Mouse (Mus musculus) liver, embryonic 11.5 days (tissue): ENCODE data around the gene Slc12a9. TPM values are rescaled to one million over a fixed set of nuclear protein-coding genes. Genes with fewer than 3 reads are reported as not detected.
"Not testable (repeated sequence)": the region's sequence is repeated elsewhere in the genome, so short reads cannot be mapped to it uniquely, and the experiment has no call there.

Experiments
- ATAC-seq: fragments of 200-750 bp; cut with Nextera tagmentation; replicated peaks from 2 replicates; pipeline ENCODE4 v1.8.0; 2017; ENCODE audit warnings: moderate number of reproducible peaks, mild to moderate bottlenecking, moderate TSS enrichment, moderate library complexity; ENCODE audit not compliant: low FRiP score
- DNase-seq: peaks from one replicate; pipeline ENCODE4 v3.0.0-alpha.2; 2017; ENCODE audit warnings: low spot score
- H3K27ac ChIP-seq: fragments of 300-500 bp; sonication (generic); 2 replicates; pipeline ENCODE4 v1.5.1; 2014; ENCODE audit warnings: mild to moderate bottlenecking, low read depth, low read length, control low read depth
- H3K27me3 ChIP-seq: fragments of 300-500 bp; sonication (generic); replicated peaks from 2 replicates; pipeline ENCODE4 v1.6.1; 2014; ENCODE audit warnings: low read length, mixed read lengths; ENCODE audit not compliant: control insufficient read depth, insufficient read depth
- H3K36me3 ChIP-seq: fragments of 300-500 bp; sonication (generic); 2 replicates; pipeline ENCODE4 v1.6.1; 2014; ENCODE audit warnings: mild to moderate bottlenecking, low read length, moderate library complexity, mixed read lengths; ENCODE audit not compliant: control insufficient read depth, insufficient read depth
- H3K4me1 ChIP-seq: fragments of 300-500 bp; sonication (generic); replicated peaks from 2 replicates; pipeline ENCODE4 v1.6.1; 2014; ENCODE audit warnings: low read length, mixed read lengths; ENCODE audit not compliant: control insufficient read depth, insufficient read depth
- H3K4me2 ChIP-seq: fragments of 300-500 bp; sonication (generic); 2 replicates; pipeline ENCODE4 v1.6.1; 2014; ENCODE audit warnings: mild to moderate bottlenecking, control low read depth, moderate library complexity
- H3K4me3 ChIP-seq: fragments of 300-500 bp; sonication (generic); 2 replicates; pipeline ENCODE4 v1.5.1; 2014; ENCODE audit warnings: low read depth, low read length, control low read depth
- H3K9ac ChIP-seq: fragments of 300-500 bp; sonication (generic); 2 replicates; pipeline ENCODE4 v1.6.1; 2014; ENCODE audit warnings: low read depth, low read length, control low read depth
- H3K9me3 ChIP-seq: fragments of 300-500 bp; sonication (generic); 2 replicates; pipeline ENCODE4 v1.6.1; 2016; ENCODE audit warnings: low read length, inconsistent platforms, mixed read lengths; ENCODE audit not compliant: control insufficient read depth
- WGBS: fragments of 180-500 bp; shearing (Covaris S2); extraction: QIAGEN DNeasy Blood & Tissue Kit; methylation state at CpG from one replicate; pipeline ENCODE4 v1.1.7; 2014; 5-methylcytosine and 5-hydroxymethylcytosine counted together
- microRNA-seq: library from miRNA; unstranded; fragments of <30 nt; microRNA quantifications from one replicate; pipeline ENCODE4, GENCODE M21; 2017; ENCODE audit warnings: borderline number of aligned reads
- polyA plus RNA-seq: library from polyadenylated mRNA; unstranded; fragments of >200 nt; fragmentation: Nextera tagmentation; extraction: Ambion mirVana; gene quantifications from 2 replicates; pipeline ENCODE4 v1.2.1, GENCODE M21; 2014

Gene Slc12a9
- polyA plus RNA-seq, 1 experiment from 2014 or later: 6.4 TPM

- Histone ChIP-seq H3K9ac (no peak overlapping the region), H3K36me3 (no peaks in the 10 kb centered on the region), H3K27me3 (peaks cover 31% of the 10 kb centered on the region), H3K27ac (no peak overlapping the region), H3K4me3 (no peak overlapping the region), H3K4me1 (peaks cover 26% of the 10 kb centered on the region), H3K4me2 (no peak overlapping the region), H3K9me3 (no peaks in the 10 kb centered on the region)
- ATAC-seq (no peak), DNase-seq (no peak)
- 42% methylated on average over 7 of the region's 7 CpGs for WGBS
Measured at GRCm38 (mm10) chr5:137285986-137286385, 47.4 kb downstream of the Slc12a9 start.

GRCm38 (mm10) chr5:137285045-137285444, 48.4 kb downstream of the Slc12a9 start:
- DNase-seq (no peak), ATAC-seq (no peak)
- Histone ChIP-seq H3K4me2 (no peak overlapping the region), H3K9me3 (no peaks in the 10 kb centered on the region), H3K4me1 (peaks cover 16% of the 10 kb centered on the region), H3K4me3 (no peak overlapping the region), H3K27me3 (peaks cover 25% of the 10 kb centered on the region), H3K36me3 (no peaks in the 10 kb centered on the region), H3K27ac (no peak overlapping the region), H3K9ac (no peak overlapping the region)
- WGBS: 54% methylated on average over 5 of the region's 5 CpGs

- 73% methylated on average over 5 of the region's 6 CpGs for WGBS
- H3K4me2 ChIP-seq, H3K36me3 ChIP-seq, H3K4me3 ChIP-seq, H3K9ac ChIP-seq, DNase-seq, H3K27ac ChIP-seq, ATAC-seq, H3K9me3 ChIP-seq: not testable (repeated sequence)
- H3K27me3 ChIP-seq: peaks cover 19% of the 10 kb centered on the region
- H3K4me1 ChIP-seq: peaks cover 15% of the 10 kb centered on the region
Measured at GRCm38 (mm10) chr5:137284411-137284810, 49.0 kb downstream of the Slc12a9 start.

GRCm38 (mm10) chr5:137277360-137278342, 55.7 kb downstream of the Slc12a9 start:
- Histone ChIP-seq H3K9me3 (peaks cover 2% of the 10 kb centered on the region; the same call in 1 of the 2 replicates), H3K9ac (no peak overlapping the region), H3K36me3 (no peaks in the 10 kb centered on the region), H3K4me2 (no peak overlapping the region), H3K4me3 (no peak overlapping the region), H3K27ac (no peak overlapping the region), H3K27me3 (no peaks in the 10 kb centered on the region; the same call in 1 of the 2 replicates), H3K4me1 (no peaks in the 10 kb centered on the region; the same call in 1 of the 2 replicates)
- DNase-seq (no peak), ATAC-seq (no peak)
- WGBS: 62% methylated on average over 18 of the region's 18 CpGs

GRCm38 (mm10) chr5:137268131-137268910, 65.1 kb downstream of the Slc12a9 start:
- no peak overlapping the region for H3K4me3 ChIP-seq
- H3K27me3 ChIP-seq: no peaks in the 10 kb centered on the region
- DNase-seq (no peak), ATAC-seq (no peak)
- no peak overlapping the region for H3K27ac ChIP-seq
- H3K4me1 ChIP-seq: no peaks in the 10 kb centered on the region; the same call in 1 of the 2 replicates
- no peaks in the 10 kb centered on the region for H3K36me3 ChIP-seq
- no peak overlapping the region for H3K4me2 ChIP-seq
- H3K9ac ChIP-seq: no peak overlapping the region
- H3K9me3 ChIP-seq: no peaks in the 10 kb centered on the region; the same call in 1 of the 2 replicates
- 29% methylated on average over 17 of the region's 18 CpGs for WGBS

- Histone ChIP-seq H3K9me3 (no peaks in the 10 kb centered on the region), H3K4me2 (no peak overlapping the region), H3K4me3 (no peak overlapping the region), H3K9ac (no peak overlapping the region), H3K27ac (no peak overlapping the region), H3K27me3 (no peaks in the 10 kb centered on the region), H3K4me1 (no peaks in the 10 kb centered on the region; the same call in 1 of the 2 replicates), H3K36me3 (no peaks in the 10 kb centered on the region)
- 81% methylated on average over 11 of the region's 11 CpGs for WGBS
- ATAC-seq (no peak), DNase-seq (no peak)
Measured at GRCm38 (mm10) chr5:137264787-137265186, 68.6 kb downstream of the Slc12a9 start.

Small RNA genes lying within 50 kb of the gene (microRNA-seq; reads per million reads assigned to microRNA genes)
- 2.1 reads per million for gene Mir7036
- not detected for gene Mir8116

Other genes with a start within 250 kb of the Slc12a9 start
- gene Trim56, start 217.4 kb downstream of the Slc12a9 start, polyA plus RNA-seq: 8.7 and 8.8 TPM in 2 replicates
- gene Muc3, start 184.3 kb downstream of the Slc12a9 start, polyA plus RNA-seq: not detected in 2 replicates
- gene Muc3a, start 121.2 kb downstream of the Slc12a9 start, polyA plus RNA-seq: 0.43 TPM in 1 of 2 replicates, not detected in the other
- 22.7 and 23.3 TPM in 2 replicates for gene Ache, start 46.1 kb downstream of the Slc12a9 start, polyA plus RNA-seq
- 13.3 and 13.5 TPM in 2 replicates for gene Ufsp1, start 39.0 kb downstream of the Slc12a9 start, polyA plus RNA-seq
- 165 and 169 TPM in 2 replicates for gene Srrt, start 25.9 kb downstream of the Slc12a9 start, polyA plus RNA-seq
- gene Trip6, start 19.2 kb downstream of the Slc12a9 start, polyA plus RNA-seq: 31.0 and 31.6 TPM in 2 replicates
- 28.2 and 29.9 TPM in 2 replicates for gene Ephb4, start 16.5 kb upstream of the Slc12a9 start, polyA plus RNA-seq
- 0.39 and 0.49 TPM in 2 replicates for gene Zan, start 143.5 kb upstream of the Slc12a9 start, polyA plus RNA-seq
- 61.4 and 70.6 TPM in 2 replicates for gene Pop7, start 168.9 kb upstream of the Slc12a9 start, polyA plus RNA-seq
- 7.0 and 9.0 TPM in 2 replicates for gene Gigyf1, start 185.0 kb upstream of the Slc12a9 start, polyA plus RNA-seq
- 4.6 and 7.8 TPM in 2 replicates for gene Epo, start 199.6 kb upstream of the Slc12a9 start, polyA plus RNA-seq
- gene Gnb2, start 199.9 kb upstream of the Slc12a9 start, polyA plus RNA-seq: 306 and 319 TPM in 2 replicates
- gene Actl6b, start 219.9 kb upstream of the Slc12a9 start, polyA plus RNA-seq: 0.70 and 0.79 TPM in 2 replicates
- gene Tfr2, start 236.2 kb upstream of the Slc12a9 start, polyA plus RNA-seq: 60.5 and 65.4 TPM in 2 replicates